Mouse (Mus musculus) kidney, adult 18-20 months (tissue): ENCODE measurements around the gene Sema3b.
"Not testable (repeated sequence)": the region's sequence is repeated elsewhere in the genome, so short reads cannot be mapped to it uniquely, and the experiment has no call there.

Experiments used
- DNase-seq: peaks from one replicate; pipeline ENCODE4 v3.0.0; 2021

The Sema3b gene

GRCm38 (mm10) chr9:107586974-107587832, 21.8 kb downstream of the Sema3b start, which contains the start of gene Ifrd2:
TSS of gene Ifrd2 (plus strand) at chr9:107587642.
- peak; percentile 97 for DNase-seq

- DNase-seq, result no peak
These were observed 22.5 kb downstream of the Sema3b start for GRCm38 (mm10) chr9:107586504-107586903.

DNA sequence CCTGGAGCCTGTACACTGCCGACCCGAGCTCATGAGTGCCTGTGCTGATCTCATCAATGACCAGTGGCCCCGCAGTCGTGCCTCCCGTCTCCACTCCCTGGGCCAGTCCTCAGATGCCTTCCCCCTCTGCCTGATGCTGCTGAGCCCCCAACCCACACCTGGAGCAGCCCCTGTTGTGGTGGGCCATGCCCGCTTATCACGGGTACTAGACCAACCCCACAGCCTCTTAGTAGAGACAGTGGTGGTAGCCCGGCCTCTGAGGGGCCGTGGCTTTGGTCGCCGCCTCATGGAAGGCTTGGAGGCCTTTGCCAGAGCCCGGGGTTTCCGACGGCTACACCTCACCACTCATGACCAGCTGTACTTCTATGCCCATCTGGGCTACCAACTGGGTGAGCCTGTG, 25.9 kb downstream of the Sema3b start:
- DNase-seq, result no peak

GRCm38 (mm10) chr9:107582509-107583062, 26.4 kb downstream of the Sema3b start:
- peak; percentile 39 for DNase-seq

DNA sequence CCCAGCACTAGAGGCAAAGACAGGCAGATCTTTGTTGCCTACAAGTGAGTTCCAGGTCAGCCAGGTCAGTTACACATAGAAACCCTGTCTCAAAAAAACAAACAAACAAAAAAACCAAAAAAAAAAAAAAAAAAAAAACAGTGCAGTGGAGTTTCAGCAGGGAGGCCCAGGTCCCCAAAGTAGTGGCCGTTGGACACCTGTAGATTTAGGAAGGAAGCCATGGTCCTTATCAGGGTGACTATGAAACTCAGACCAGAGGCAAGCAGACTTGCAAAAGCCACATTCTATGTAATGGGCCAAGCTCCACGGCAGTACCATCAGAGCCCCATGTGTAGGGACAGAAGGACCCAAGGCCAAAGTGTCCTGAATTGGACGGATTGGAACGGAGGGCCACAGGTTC, 27.4 kb downstream of the Sema3b start:
- no peak for DNase-seq

DNA sequence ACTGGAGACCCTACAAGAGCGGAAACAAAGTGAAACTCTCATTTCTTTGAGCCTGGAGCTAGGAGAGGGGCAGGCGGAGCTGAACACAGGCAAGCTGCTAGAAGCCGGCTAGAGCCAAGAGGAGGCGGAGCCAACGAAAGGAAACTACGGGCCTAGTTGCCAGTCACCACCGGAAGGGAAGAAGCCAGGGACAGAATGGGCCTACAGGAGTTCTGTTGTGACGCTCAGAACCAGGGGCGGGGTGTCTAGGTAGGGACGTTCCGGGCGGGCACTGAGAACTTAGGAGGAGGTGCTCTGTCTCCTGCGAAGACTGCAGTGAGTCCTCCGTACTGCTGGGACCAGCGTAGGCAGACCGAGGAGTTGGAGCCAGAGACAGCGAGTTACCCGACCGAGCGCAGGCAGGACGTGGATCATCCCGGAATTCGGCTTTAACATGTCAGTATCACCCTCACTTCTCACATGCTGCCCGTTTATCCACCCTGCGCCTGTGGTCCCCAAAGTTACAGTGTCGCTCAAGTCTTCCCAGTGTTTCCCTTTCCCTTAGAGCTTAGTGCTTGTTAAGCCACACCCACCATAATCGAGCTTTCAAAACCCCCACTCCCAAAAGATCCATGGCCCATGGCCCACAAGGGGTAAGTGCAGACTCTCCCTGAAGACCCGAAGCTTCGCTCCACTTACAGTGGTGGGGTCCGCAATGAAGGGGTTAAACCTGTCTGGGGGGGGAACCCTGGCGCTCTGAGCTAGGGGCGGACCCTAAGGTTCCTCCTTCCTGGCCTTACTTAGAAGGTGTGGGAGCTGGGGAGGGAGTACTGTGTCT, 28.3 kb downstream of the Sema3b start, which contains the start of gene Hyal3:
Gene Hyal3, plus strand, starts transcription at position 318 of the 817 bp plus-strand sequence.
- peak; percentile 90 for DNase-seq

DNA sequence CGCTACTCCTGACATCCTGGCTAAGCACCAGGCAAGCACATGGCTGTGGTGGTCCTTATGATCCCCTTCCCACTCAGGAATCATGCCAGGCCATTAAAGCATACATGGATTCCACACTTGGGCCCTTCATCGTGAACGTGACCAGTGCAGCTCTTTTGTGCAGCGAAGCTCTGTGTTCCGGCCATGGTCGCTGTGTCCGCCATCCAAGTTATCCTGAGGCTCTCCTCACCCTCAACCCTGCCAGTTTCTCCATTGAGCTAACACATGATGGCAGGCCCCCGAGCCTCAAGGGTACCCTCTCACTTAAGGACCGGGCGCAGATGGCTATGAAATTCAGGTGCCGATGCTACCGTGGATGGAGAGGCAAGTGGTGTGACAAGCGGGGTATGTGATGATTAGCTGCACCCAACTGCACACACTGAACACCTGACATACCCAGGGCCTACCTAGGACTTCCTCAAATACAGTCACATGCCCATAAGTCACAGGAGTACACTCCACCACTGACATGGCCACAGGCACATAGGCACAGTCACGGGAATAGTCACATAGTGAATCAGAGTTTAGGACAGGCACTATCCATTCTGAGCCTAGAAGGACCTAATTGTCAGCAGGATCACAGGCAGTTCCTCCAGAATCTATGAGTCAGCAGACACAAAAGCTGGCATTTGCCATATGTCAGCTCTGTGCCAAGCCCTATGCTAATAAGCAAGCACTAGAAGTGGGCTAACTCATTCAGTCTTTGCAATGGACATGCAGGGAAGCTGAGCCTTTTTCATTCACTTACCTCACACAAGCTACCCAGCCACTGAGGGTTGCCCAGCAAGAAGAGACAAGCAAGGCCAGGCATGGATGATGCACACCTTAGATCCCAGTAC, 29.8 kb downstream of the Sema3b start:
- no peak for DNase-seq

DNA sequence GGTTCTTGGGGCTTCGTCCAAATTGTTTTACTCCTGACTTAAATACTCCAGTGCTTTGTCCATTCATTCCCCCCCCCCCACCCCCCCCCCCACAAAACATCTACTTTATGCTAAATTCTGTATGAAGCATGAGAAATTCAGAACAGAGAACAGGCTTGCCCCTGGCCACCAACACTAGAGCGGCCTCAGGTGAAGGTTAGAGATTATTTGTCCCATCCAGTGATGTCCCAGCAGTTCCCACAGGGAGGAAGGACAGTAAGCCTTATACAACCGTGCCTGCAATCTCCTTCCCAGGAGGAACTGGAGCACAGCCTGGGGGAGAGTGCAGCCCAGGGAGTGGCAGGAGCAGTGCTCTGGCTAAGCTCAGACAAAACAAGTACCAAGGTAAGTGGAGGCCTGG, 30.4 kb downstream of the Sema3b start, which contains the start of gene Naa80:
Gene Naa80, plus strand, starts transcription at position 301 of the 400 bp plus-strand sequence.
- DNase-seq, result no peak

DNA sequence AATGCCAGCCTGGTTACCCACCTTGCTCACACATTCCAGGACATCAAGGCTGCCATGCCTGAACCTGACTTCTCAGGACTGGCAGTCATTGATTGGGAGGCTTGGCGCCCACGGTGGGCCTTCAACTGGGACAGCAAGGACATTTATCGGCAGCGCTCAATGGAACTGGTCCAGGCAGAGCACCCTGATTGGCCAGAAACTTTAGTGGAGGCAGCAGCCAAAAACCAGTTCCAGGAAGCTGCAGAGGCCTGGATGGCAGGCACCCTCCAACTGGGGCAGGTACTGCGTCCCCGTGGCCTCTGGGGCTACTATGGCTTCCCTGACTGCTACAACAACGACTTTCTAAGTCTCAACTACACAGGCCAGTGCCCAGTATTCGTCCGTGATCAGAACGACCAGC, 31.2 kb downstream of the Sema3b start:
- no peak for DNase-seq

DNA sequence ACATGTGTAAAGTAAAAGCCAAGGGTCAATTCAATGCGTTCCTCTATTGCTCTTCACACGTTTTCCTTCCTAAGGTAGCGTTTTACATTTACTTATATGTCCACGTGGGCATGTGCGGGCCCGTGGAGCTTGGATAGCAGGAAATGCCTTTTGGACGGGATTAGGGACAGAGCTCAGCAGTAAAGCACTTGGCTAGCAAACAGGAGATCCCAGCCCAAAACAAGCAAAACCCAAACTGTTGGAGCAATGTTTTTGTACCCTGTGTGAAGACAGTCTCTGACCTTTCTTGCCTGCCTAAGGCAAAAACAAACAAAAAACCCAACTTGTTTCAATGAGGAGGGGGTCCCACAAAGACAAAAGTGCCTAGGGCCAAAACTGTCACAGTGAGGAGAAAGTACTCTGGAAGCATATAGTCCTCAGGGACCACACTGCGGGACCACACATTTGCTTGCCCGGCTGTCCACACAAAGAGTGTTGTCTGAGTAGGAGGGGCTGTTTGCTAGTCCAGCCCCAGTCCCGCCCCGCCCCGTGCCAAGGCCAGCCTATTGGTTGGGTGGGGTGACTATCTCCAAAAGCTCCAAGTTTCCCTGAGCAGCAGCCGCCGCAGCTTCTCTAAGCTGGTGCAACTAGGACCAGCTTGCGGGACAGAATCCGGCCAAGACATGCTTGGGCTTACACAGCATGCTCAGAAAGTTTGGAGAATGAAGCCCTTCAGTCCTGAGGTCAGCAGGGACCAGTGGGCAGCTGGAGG, 32.5 kb downstream of the Sema3b start, which contains the start of gene Hyal1:
Gene Hyal1, plus strand, starts transcription at position 571 of the 751 bp plus-strand sequence.
- peak; percentile 83 for DNase-seq

DNA sequence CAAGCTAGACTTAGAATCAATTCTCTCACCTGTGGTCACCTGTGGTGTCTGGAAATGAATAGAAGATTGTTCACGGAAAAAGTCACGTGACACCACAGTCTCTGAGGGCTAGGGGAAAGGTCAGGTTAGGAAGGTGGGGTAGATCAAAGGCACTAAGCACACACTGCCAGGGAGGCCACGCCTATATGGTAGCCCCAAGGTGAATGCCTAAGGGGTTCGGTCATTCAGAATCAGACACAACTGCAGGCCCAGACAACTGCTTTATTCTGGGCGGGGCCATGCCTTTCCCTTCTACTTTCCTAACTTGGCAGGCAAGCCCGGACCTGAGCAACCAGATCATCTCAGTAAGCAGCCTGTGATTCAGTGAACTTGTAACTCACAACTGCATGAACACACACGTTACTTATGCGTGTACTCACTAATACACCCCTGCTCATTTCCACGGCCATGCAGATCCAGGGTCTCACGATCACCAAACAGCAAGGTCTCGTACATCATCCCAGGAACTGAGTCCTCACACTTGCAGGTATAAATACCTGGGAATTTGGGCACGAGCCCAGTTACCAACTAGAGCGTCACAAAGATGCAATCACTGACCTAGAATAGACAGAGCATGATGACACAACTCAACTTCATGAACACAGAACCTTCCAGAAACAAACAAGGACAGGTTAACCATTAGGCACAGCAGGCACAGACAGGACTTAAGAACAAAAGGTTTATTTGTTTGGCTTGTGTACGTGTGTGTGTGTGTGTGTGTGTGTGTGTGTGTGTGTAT, 33.3 kb downstream of the Sema3b start:
- peak; percentile 50 for DNase-seq

DNA sequence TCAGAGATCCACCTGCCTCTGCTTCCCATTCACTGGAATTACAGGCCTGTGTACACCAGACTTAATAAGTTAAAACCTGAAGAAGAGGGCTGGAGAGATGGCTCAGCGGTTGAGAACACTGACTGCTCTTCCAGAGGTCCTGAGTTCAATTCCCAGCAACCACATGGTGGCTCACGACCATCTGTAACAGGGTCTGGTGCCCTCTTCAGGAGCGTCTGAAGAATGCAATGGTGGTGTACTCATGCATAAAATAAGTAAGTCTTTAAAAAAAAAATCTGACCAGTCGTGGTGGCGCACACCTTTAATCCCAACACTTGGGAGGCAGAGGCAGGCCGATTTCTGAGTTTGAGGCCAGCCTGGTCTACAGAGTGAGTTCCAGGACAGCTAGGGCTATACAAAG, 35.3 kb downstream of the Sema3b start:
- DNase-seq, result not testable (repeated sequence)

DNA sequence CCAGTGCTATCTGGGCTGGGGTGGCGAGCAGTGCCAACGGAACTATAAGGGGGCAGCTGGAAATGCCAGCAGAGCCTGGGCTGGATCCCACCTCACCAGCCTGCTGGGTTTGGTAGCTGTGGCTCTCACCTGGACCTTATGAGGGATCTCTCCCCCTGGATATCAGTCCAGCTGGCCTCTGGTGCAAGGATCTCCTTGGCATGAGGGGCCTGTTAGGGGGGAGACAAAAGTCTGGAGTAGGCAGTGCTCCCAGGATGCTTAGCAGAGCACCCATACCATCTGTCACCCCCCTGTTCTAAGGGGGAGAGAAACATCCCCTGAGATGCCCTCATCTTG, 36.7 kb downstream of the Sema3b start:
- DNase-seq, result no peak

- DNase-seq, result no peak
These were observed 37.3 kb downstream of the Sema3b start for GRCm38 (mm10) chr9:107571534-107572326.

DNA sequence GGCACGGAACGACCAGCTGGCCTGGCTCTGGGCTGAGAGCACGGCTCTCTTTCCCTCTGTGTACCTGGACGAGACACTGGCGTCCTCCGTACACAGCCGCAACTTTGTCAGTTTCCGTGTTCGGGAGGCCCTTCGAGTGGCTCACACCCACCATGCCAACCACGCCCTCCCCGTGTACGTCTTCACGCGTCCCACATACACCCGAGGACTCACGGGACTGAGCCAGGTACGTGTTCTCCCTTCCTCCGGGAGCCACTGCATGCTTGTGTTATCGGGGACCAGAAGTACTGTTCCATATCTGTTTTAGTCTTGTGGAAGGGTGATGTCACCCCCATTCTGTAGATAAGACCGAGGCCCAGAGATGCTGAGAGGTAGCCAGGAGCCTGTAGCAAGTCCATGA, 38.2 kb downstream of the Sema3b start:
- DNase-seq, result no peak

- DNase-seq, result peak; percentile 33
These were observed 39.0 kb downstream of the Sema3b start for GRCm38 (mm10) chr9:107570016-107570415.

DNA sequence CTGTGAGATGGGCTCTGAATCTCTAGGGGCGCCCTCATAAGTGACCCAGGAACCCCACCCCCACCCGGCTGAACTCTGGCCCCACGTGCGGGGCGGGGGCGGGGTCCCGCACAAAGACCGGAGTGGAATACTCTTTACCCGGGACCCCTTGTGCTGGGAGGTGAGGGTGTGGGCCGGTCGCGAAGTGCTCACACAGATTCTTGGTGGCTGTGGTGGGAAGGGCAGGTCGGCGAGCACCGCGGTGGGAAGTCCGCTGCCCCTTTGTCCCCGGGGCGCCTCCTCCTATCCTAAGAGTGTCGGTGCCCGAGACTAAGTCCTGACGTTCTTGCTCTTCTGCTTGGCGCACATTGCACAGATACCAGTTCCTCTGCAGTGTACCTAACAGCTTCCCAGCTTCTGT, 39.8 kb downstream of the Sema3b start:
- DNase-seq, result no peak

DNA sequence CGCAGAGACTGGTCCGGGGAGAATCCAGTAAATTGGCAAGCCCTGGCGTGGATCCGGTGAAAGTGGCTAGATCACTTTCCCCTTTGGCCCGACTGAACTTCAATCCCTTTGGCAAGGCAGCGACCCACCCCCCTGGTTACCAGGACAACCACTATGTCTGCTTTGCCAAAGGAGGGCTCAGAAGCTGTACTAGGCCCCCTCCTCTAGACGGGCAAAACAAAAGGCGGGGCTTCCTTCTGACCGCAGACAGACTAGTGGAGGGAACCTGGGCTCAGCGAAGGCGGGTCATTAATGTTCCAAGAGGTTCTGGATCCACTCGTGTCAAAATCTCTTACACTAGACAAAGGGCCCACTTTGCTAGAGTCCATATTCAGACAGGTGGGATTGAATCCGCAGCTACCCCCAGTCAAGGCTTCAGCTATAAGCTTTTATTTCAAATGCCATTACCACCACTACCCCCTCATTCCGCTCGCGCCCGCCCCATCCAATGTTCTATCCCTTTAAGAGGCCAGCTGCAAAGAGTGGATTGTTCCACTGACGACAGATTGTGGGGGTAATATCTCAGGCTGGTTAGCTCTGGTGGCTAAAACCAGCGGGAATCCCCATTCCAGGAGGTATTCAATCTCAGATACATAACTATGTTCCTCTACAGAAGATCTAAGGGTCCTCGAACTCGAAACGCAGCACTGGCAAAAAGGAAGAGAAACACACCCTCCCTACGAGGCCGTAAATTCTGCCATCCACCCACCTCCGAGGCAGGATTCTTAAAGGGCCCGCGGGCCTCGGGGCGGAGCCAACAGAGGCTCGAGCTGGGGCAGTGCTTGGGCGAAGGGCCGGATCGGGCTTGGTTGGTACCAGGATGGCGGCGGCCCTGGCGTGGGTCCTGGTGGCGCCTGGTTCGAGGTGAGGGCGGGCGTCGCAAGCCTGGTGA, 40.4 kb downstream of the Sema3b start:
- DNase-seq, result peak; percentile 92
